Mouse (Mus musculus) cerebellum, postnatal 10 days (tissue): ENCODE measurements around the gene Myt1l.

Source experiments
- DNase-seq, 2 experiments: peaks; one replicate each; pipeline ENCODE4 v3.0.0; 2021; ENCODE audit warnings: mixed read lengths in 2 of 2

Myt1l gene

GRCm38 (mm10) chr12:29728294-29728693 is 200.1 kb downstream of the Myt1l start:
- DNase-seq, result peak; percentile 45 to 52

- DNase-seq, result peak; percentile 82 to 88
Measured at GRCm38 (mm10) chr12:29740346-29741025, 212.3 kb downstream of the Myt1l start.

GRCm38 (mm10) chr12:29741181-29741580 is 213.0 kb downstream of the Myt1l start:
- DNase-seq, result peak; percentile 92

GRCm38 (mm10) chr12:29750604-29751128 is 222.5 kb downstream of the Myt1l start:
- DNase-seq, result no peak

- no peak for DNase-seq
Measured at GRCm38 (mm10) chr12:29755086-29755871, 227.1 kb downstream of the Myt1l start.

GRCm38 (mm10) chr12:29755872-29756265 is 227.7 kb downstream of the Myt1l start:
- peak; percentile 37 to 46 for DNase-seq

- no peak for DNase-seq
Measured at GRCm38 (mm10) chr12:29760611-29761010, 232.4 kb downstream of the Myt1l start.

GRCm38 (mm10) chr12:29766158-29766557 is 238.0 kb downstream of the Myt1l start:
- DNase-seq, result no peak

- peak; percentile 80 to 89 for DNase-seq
Measured at GRCm38 (mm10) chr12:29771791-29772190, 243.6 kb downstream of the Myt1l start.

- peak in 1 of 2 experiments; percentile 21 for DNase-seq
Measured at GRCm38 (mm10) chr12:29772401-29772800, 244.2 kb downstream of the Myt1l start.

- no peak for DNase-seq
Measured at GRCm38 (mm10) chr12:29778901-29779300, 250.7 kb downstream of the Myt1l start.

GRCm38 (mm10) chr12:29789319-29790050 is 261.3 kb downstream of the Myt1l start:
- DNase-seq, result peak; percentile 94 to 95

- no peak for DNase-seq
Measured at GRCm38 (mm10) chr12:29790051-29790386, 261.8 kb downstream of the Myt1l start.

- no peak for DNase-seq
Measured at GRCm38 (mm10) chr12:29792998-29793397, 264.8 kb downstream of the Myt1l start.

GRCm38 (mm10) chr12:29795107-29795673 is 267.0 kb downstream of the Myt1l start:
- peak; percentile 43 to 47 for DNase-seq

GRCm38 (mm10) chr12:29798595-29799391 is 270.6 kb downstream of the Myt1l start:
- DNase-seq, result no peak

- DNase-seq, result no peak
Measured at GRCm38 (mm10) chr12:29806415-29806814, 278.2 kb downstream of the Myt1l start.

GRCm38 (mm10) chr12:29809569-29810185 is 281.5 kb downstream of the Myt1l start:
- DNase-seq, result peak; percentile 44 to 49

GRCm38 (mm10) chr12:29815466-29815865 is 287.3 kb downstream of the Myt1l start:
- DNase-seq, result no peak

- no peak for DNase-seq
Measured at GRCm38 (mm10) chr12:29816130-29816529, 287.9 kb downstream of the Myt1l start.

GRCm38 (mm10) chr12:29816761-29817160 is 288.6 kb downstream of the Myt1l start:
- DNase-seq, result peak in 1 of 2 experiments; percentile 47
